Mouse (Mus musculus): ENCODE results near the gene Ciao1. TPM values are rescaled to one million over a fixed set of nuclear protein-coding genes. Genes with fewer than 3 reads are reported as not detected.
"Not testable (repeated sequence)": the region's sequence is repeated elsewhere in the genome, so short reads cannot be mapped to it uniquely, and the experiment has no call there.

The Ciao1 gene
- total RNA-seq, 2 experiments from 2014 or later: 40.8 to 42.9 TPM

GRCm38 (mm10) chr2:127250291-127251008, 2.8 kb upstream of the Ciao1 start:
- DNase-seq: peak; percentile 41

GRCm38 (mm10) chr2:127248334-127249004, 853 bp upstream of the Ciao1 start:
- DNase-seq: peak; percentile 56

GRCm38 (mm10) chr2:127240065-127240464, 7.6 kb downstream of the Ciao1 start:
- DNase-seq: no peak

GRCm38 (mm10) chr2:127237897-127238610, 9.6 kb downstream of the Ciao1 start:
- no peak for DNase-seq

GRCm38 (mm10) chr2:127225261-127225660, 22.4 kb downstream of the Ciao1 start:
- no peak for DNase-seq

- DNase-seq: no peak
Observed at GRCm38 (mm10) chr2:127217746-127218145, 29.9 kb downstream of the Ciao1 start.

- no peak for DNase-seq
Observed at GRCm38 (mm10) chr2:127210701-127211100, 36.9 kb downstream of the Ciao1 start.

GRCm38 (mm10) chr2:127208452-127208769, 39.2 kb downstream of the Ciao1 start:
- no peak for DNase-seq

- DNase-seq: peak; percentile 90
Observed at GRCm38 (mm10) chr2:127207547-127208451, 39.8 kb downstream of the Ciao1 start, which contains the start of the genes 1810024B03Rik and Snrnp200. 1810024B03Rik (minus strand) TSS chr2:127208280. Snrnp200 (plus strand) TSS chr2:127208386.

- DNase-seq: no peak
Observed at GRCm38 (mm10) chr2:127206916-127207315, 40.7 kb downstream of the Ciao1 start.

- not testable (repeated sequence) for DNase-seq
Observed at GRCm38 (mm10) chr2:127205936-127206335, 41.7 kb downstream of the Ciao1 start.

- no peak for DNase-seq
Observed at GRCm38 (mm10) chr2:127204932-127205331, 42.7 kb downstream of the Ciao1 start.

Other genes with a start within 250 kb of the Ciao1 start
- 1 to 10 TPM; 7.4 to 7.6 TPM for gene Ap4e1, start 239.1 kb downstream of the Ciao1 start, total RNA-seq (2021)
- gene Blvra, start 177.2 kb downstream of the Ciao1 start, total RNA-seq (2021): 10 to 100 TPM; 10.3 to 14.3 TPM
- gene Ncaph, start 113.9 kb downstream of the Ciao1 start, total RNA-seq (2021): 1 to 10 TPM; 1.7 to 2.4 TPM
- 1 to 10 TPM; 4.1 to 5.2 TPM for gene Itpripl1, start 104.4 kb downstream of the Ciao1 start, total RNA-seq (2021)
- gene 1810024B03Rik, start 39.5 kb downstream of the Ciao1 start, total RNA-seq (2021): under 1 TPM; 0.23 to 0.54 TPM
- gene Snrnp200, start 39.4 kb downstream of the Ciao1 start, total RNA-seq (2021): 10 to 100 TPM; 32.8 to 34.1 TPM
- 10 to 100 TPM; 22.2 to 23.6 TPM for gene Tmem127, start 92 bp upstream of the Ciao1 start, total RNA-seq (2021)
- gene Stard7, start 22.4 kb upstream of the Ciao1 start, total RNA-seq (2021): 100 to 1,000 TPM in 1 of 2 experiments, 10 to 100 TPM in 1; 95.4 to 105 TPM
- 1 to 10 TPM in 1 of 2 experiments, under 1 TPM in 1; 0.91 to 1.1 TPM for gene Dusp2, start 88.3 kb upstream of the Ciao1 start, total RNA-seq (2021)
- gene Astl, start 90.8 kb upstream of the Ciao1 start, total RNA-seq (2021): not detected
- gene Adra2b, start 115.4 kb upstream of the Ciao1 start, total RNA-seq (2021): under 1 TPM; 0.64 to 0.67 TPM
- gene Gpat2, start 177.4 kb upstream of the Ciao1 start, total RNA-seq (2021): not detected
- gene Fahd2a, start 196.7 kb upstream of the Ciao1 start, total RNA-seq (2021): 10 to 100 TPM; 21.5 to 21.9 TPM

Data from gastrocnemius, postnatal 25 days (tissue).